ENCODE assay signal across 18 mouse cellular contexts in genomic region chr3:37439770-37440169, GRCm38 (mm10). TPM values are rescaled to one million over a fixed set of nuclear protein-coding genes. Genes with fewer than 3 reads are reported as not detected.
DNase-seq lines count a peak whose midpoint lies in the region; ATAC-seq and TF ChIP-seq lines count a peak whose summit lies in the region.
"Had no signal": no experiment of that assay in that cellular context is flagged by ENCODE, and none has a peak within 500 bp of the region (broad histone marks: within the 10 kb centered on the region; RNA-seq: fewer than 3 reads in every experiment).

No protein-coding gene starts in this region.

- peak; percentile 70 for DNase-seq in kidney, postnatal 0 days (ENCODE audit: low spot score)
- peak; percentile 20 for DNase-seq in lung, postnatal 10 days
- DNase-seq in lung, adult 18-20 months, result no peak
- DNase-seq in heart, postnatal 36 days, result peak; percentile 10 to 15
- DNase-seq: adrenal gland, adult 8-10 months; cerebellum, adult 8-10 months; gastrocnemius, postnatal 25 days; right cerebral cortex, adult 18-20 months; thymus, postnatal 36 days had no signal

- H3K27me3 ChIP-seq in kidney, postnatal 0 days (ENCODE audit: insufficient read depth, low read length), result no peaks in the 10 kb centered on the region
- no peaks in the 10 kb centered on the region for H3K27me3 ChIP-seq in kidney, embryonic 14.5 days (ENCODE audit: control insufficient read depth, insufficient read depth, low read length)
- H3K27me3 ChIP-seq in stomach, embryonic 16.5 days (ENCODE audit: control insufficient read depth, insufficient read depth, low read length), result no peaks in the 10 kb centered on the region
- no peaks in the 10 kb centered on the region for H3K27me3 ChIP-seq in hindbrain, embryonic 16.5 days (replicated peaks; ENCODE audit: control insufficient read depth, insufficient read depth, low read length)
- H3K27me3 ChIP-seq: forebrain, embryonic 12.5 days; heart, embryonic 13.5 days; limb, embryonic 15.5 days; liver, embryonic 15.5 days; midbrain, embryonic 13.5 days; neural tube, embryonic 12.5 days had no signal

- H3K36me3 ChIP-seq in kidney, postnatal 0 days (ENCODE audit: insufficient read depth, low read length), result no peaks in the 10 kb centered on the region
- H3K36me3 ChIP-seq in kidney, embryonic 14.5 days (ENCODE audit: control insufficient read depth, insufficient read depth, low read length), result peaks cover 35% of the 10 kb centered on the region; the same call in 1 of the 2 replicates
- peaks cover 8% of the 10 kb centered on the region; the same call in 1 of the 2 replicates for H3K36me3 ChIP-seq in stomach, embryonic 16.5 days (ENCODE audit: control insufficient read depth, insufficient read depth, low read length)
- peaks cover 6% of the 10 kb centered on the region for H3K36me3 ChIP-seq in hindbrain, embryonic 16.5 days (ENCODE audit: control insufficient read depth, insufficient read depth, low read length)

- no peaks in the 10 kb centered on the region for H3K9me3 ChIP-seq in kidney, postnatal 0 days (replicated peaks; ENCODE audit: low read length)
- no peaks in the 10 kb centered on the region for H3K9me3 ChIP-seq in kidney, embryonic 14.5 days (ENCODE audit: control insufficient read depth, low read length)
- H3K9me3 ChIP-seq in stomach, embryonic 16.5 days (replicated peaks; ENCODE audit: control insufficient read depth, low read length), result no peaks in the 10 kb centered on the region
- H3K9me3 ChIP-seq in hindbrain, embryonic 16.5 days (ENCODE audit: control insufficient read depth, low read length), result no peaks in the 10 kb centered on the region
- H3K9me3 ChIP-seq: forebrain, embryonic 12.5 days; heart, embryonic 13.5 days; limb, embryonic 15.5 days; liver, embryonic 15.5 days; midbrain, embryonic 13.5 days; neural tube, embryonic 12.5 days had no signal

- TF ChIP-seq CTCF in kidney, postnatal 0 days (IDR thresholded peaks at IDR 0.05; ENCODE audit: low read depth), result no peak

- intact Hi-C loops in heart, postnatal 36 days (cut with DNase I), result no loop called here

- WGBS in kidney, postnatal 0 days, result 64% methylated on average over 1 of the region's 1 CpGs
- WGBS in kidney, embryonic 14.5 days, result 91% methylated on average over 1 of the region's 1 CpGs
- WGBS in stomach, embryonic 16.5 days, result 33% methylated on average over 1 of the region's 1 CpGs
- 89% methylated on average over 1 of the region's 1 CpGs for WGBS in hindbrain, embryonic 16.5 days

- H3K4me2 ChIP-seq in kidney, postnatal 0 days (ENCODE audit: low read length), result no peak overlapping the region
- H3K4me2 ChIP-seq in kidney, embryonic 14.5 days (replicated peaks; ENCODE audit: low read depth, low read length), result no peak overlapping the region
- no peak overlapping the region for H3K4me2 ChIP-seq in stomach, embryonic 16.5 days (ENCODE audit: low read depth, low read length)
- H3K4me2 ChIP-seq in hindbrain, embryonic 16.5 days (ENCODE audit: low read length), result no peak overlapping the region
- H3K4me2 ChIP-seq: forebrain, embryonic 12.5 days; heart, embryonic 13.5 days; limb, embryonic 15.5 days; liver, embryonic 15.5 days; midbrain, embryonic 13.5 days; neural tube, embryonic 12.5 days had no signal

- no peak overlapping the region for H3K27ac ChIP-seq in kidney, postnatal 0 days
- no peak overlapping the region for H3K27ac ChIP-seq in kidney, embryonic 14.5 days (ENCODE audit: low read depth, low read length)
- 0 out of 2 replicates have a peak overlapping the region, but pooled peaks have one; percentile 51 for H3K27ac ChIP-seq in stomach, embryonic 16.5 days (ENCODE audit: low read length)
- no peak overlapping the region for H3K27ac ChIP-seq in hindbrain, embryonic 16.5 days (ENCODE audit: low read depth, low read length)
- H3K27ac ChIP-seq: forebrain, embryonic 12.5 days; heart, embryonic 13.5 days; limb, embryonic 15.5 days; liver, embryonic 15.5 days; midbrain, embryonic 13.5 days; neural tube, embryonic 12.5 days had no signal

- no peaks in the 10 kb centered on the region for H3K4me1 ChIP-seq in kidney, postnatal 0 days (replicated peaks; ENCODE audit: insufficient read depth, low read length)
- no peaks in the 10 kb centered on the region for H3K4me1 ChIP-seq in kidney, embryonic 14.5 days (ENCODE audit: control insufficient read depth, insufficient read depth, low read length)
- H3K4me1 ChIP-seq in stomach, embryonic 16.5 days (ENCODE audit: control insufficient read depth, insufficient read depth, low read length), result peaks cover 4% of the 10 kb centered on the region; the same call in 1 of the 2 replicates
- H3K4me1 ChIP-seq in hindbrain, embryonic 16.5 days (ENCODE audit: control insufficient read depth, insufficient read depth, low read depth, low read length), result no peaks in the 10 kb centered on the region
- H3K4me1 ChIP-seq: forebrain, embryonic 12.5 days; heart, embryonic 13.5 days; limb, embryonic 15.5 days; liver, embryonic 15.5 days; midbrain, embryonic 13.5 days; neural tube, embryonic 12.5 days had no signal

- no peak overlapping the region for H3K4me3 ChIP-seq in kidney, postnatal 0 days (replicated peaks; ENCODE audit: low read depth, low read length)
- H3K4me3 ChIP-seq in kidney, embryonic 14.5 days (ENCODE audit: low read length), result no peak overlapping the region
- H3K4me3 ChIP-seq in stomach, embryonic 16.5 days (replicated peaks; ENCODE audit: low read length), result no peak overlapping the region
- no peak overlapping the region for H3K4me3 ChIP-seq in hindbrain, embryonic 16.5 days (ENCODE audit: low read length)
- H3K4me3 ChIP-seq: forebrain, embryonic 12.5 days; heart, embryonic 13.5 days; limb, embryonic 15.5 days; liver, embryonic 15.5 days; midbrain, embryonic 13.5 days; neural tube, embryonic 12.5 days had no signal

- H3K9ac ChIP-seq in kidney, postnatal 0 days (ENCODE audit: low read depth, low read length), result no peak overlapping the region
- H3K9ac ChIP-seq in kidney, embryonic 14.5 days (ENCODE audit: low read depth, low read length), result no peak overlapping the region
- H3K9ac ChIP-seq in stomach, embryonic 16.5 days (ENCODE audit: low read length), result no peak overlapping the region
- no peak overlapping the region for H3K9ac ChIP-seq in hindbrain, embryonic 16.5 days (ENCODE audit: low read depth, low read length)
- H3K9ac ChIP-seq: forebrain, embryonic 12.5 days; heart, embryonic 13.5 days; limb, embryonic 15.5 days; liver, embryonic 15.5 days; midbrain, embryonic 13.5 days; neural tube, embryonic 12.5 days had no signal

- ATAC-seq in kidney, postnatal 0 days (replicated peaks; ENCODE audit: low FRiP score, low read depth), result no peak
- no peak for ATAC-seq in kidney, embryonic 14.5 days (ENCODE audit: low FRiP score, low TSS enrichment)
- ATAC-seq in stomach, embryonic 16.5 days (ENCODE audit: insufficient read depth, low FRiP score), result peak; percentile 73; the same call in 1 of the 2 replicates
- ATAC-seq in hindbrain, embryonic 16.5 days, result no peak
- ATAC-seq: midbrain, embryonic 13.5 days had no signal

RNA-seq across cellular contexts. Expression of gene Nudt6, which starts 19.8 kb away (rescaled TPM):
- 13.3 and 18.2 TPM in 2 replicates for polyA plus RNA-seq in kidney, postnatal 0 days (2015; fragmentation: Nextera tagmentation; extraction: Ambion mirVana)
- polyA plus RNA-seq in kidney, embryonic 14.5 days (2014; fragmentation: Nextera tagmentation; extraction: Ambion mirVana), result 7.2 and 7.9 TPM in 2 replicates
- total RNA-seq in heart, postnatal 36 days (2021), result 10 to 100 TPM; 36.0 to 36.3 TPM
- 6.0 and 8.5 TPM in 2 replicates for polyA plus RNA-seq in stomach, embryonic 16.5 days (2015; fragmentation: Nextera tagmentation; extraction: Ambion mirVana)
- polyA plus RNA-seq in hindbrain, embryonic 16.5 days (2015; fragmentation: Nextera tagmentation; extraction: Ambion mirVana), result 6.9 and 7.8 TPM in 2 replicates

RNA-seq across cellular contexts. Expression of gene Spata5, which starts 20.1 kb away (rescaled TPM):
- 39.5 and 44.8 TPM in 2 replicates for polyA plus RNA-seq in kidney, postnatal 0 days (2015; fragmentation: Nextera tagmentation; extraction: Ambion mirVana)
- polyA plus RNA-seq in kidney, embryonic 14.5 days (2014; fragmentation: Nextera tagmentation; extraction: Ambion mirVana), result 31.9 and 45.3 TPM in 2 replicates
- 10 to 100 TPM; 15.9 to 16.1 TPM for total RNA-seq in heart, postnatal 36 days (2021)
- 28.0 and 33.2 TPM in 2 replicates for polyA plus RNA-seq in stomach, embryonic 16.5 days (2015; fragmentation: Nextera tagmentation; extraction: Ambion mirVana)
- 27.5 and 29.5 TPM in 2 replicates for polyA plus RNA-seq in hindbrain, embryonic 16.5 days (2015; fragmentation: Nextera tagmentation; extraction: Ambion mirVana)

Comparison
In these comparisons a context has a peak if more than half of its experiments do, and no peak if none do; other contexts are left out.
1. DNase-seq: peak in kidney, postnatal 0 days (single experiment), lung, postnatal 10 days (single experiment) and heart, postnatal 36 days (2 of 2); none in lung, adult 18-20 months (0 of 2).